Mouse (Mus musculus) limb, embryonic 13.5 days (tissue): ENCODE results near the gene Gm9887. TPM values are rescaled to one million over a fixed set of nuclear protein-coding genes. Genes with fewer than 3 reads are reported as not detected.

ENCODE experiments used
- ATAC-seq: fragments of 200-750 bp; cut with Nextera tagmentation; 2 replicates; pipeline ENCODE4 v1.8.0; 2017; ENCODE audit warnings: low read depth, moderate number of reproducible peaks, moderate TSS enrichment; ENCODE audit not compliant: low FRiP score
- H3K27ac ChIP-seq: fragments of 300-500 bp; sonication (generic); 2 replicates; pipeline ENCODE4 v1.5.1; 2015; ENCODE audit warnings: inconsistent platforms, mild to moderate bottlenecking, moderate library complexity
- H3K27me3 ChIP-seq: fragments of 300-500 bp; sonication (generic); 2 replicates; pipeline ENCODE4 v1.6.1; 2015; ENCODE audit warnings: mild to moderate bottlenecking, inconsistent platforms
- H3K36me3 ChIP-seq: fragments of 300-500 bp; sonication (generic); 2 replicates; pipeline ENCODE4 v1.6.1; 2015; ENCODE audit warnings: inconsistent platforms, mild to moderate bottlenecking, moderate library complexity
- H3K4me1 ChIP-seq: fragments of 300-500 bp; sonication (generic); 2 replicates; pipeline ENCODE4 v1.6.1; 2015; ENCODE audit warnings: inconsistent platforms
- H3K4me2 ChIP-seq: fragments of 300-500 bp; sonication (generic); replicated peaks from 2 replicates; pipeline ENCODE4 v1.6.1; 2015; ENCODE audit warnings: inconsistent platforms, mild to moderate bottlenecking, moderate library complexity
- H3K4me3 ChIP-seq: fragments of 300-500 bp; sonication (generic); 2 replicates; pipeline ENCODE4 v1.5.1; 2015; ENCODE audit warnings: moderate library complexity, mild to moderate bottlenecking, inconsistent platforms
- H3K9ac ChIP-seq: fragments of 300-500 bp; sonication (generic); 2 replicates; pipeline ENCODE4 v1.6.1; 2015; ENCODE audit warnings: mild to moderate bottlenecking, inconsistent platforms
- H3K9me3 ChIP-seq: fragments of 300-500 bp; sonication (generic); 2 replicates; pipeline ENCODE4 v1.6.1; 2016; ENCODE audit warnings: inconsistent platforms
- WGBS: fragments of 180-500 bp; shearing (Covaris S2); methylation state at CpG from one replicate; pipeline ENCODE4 v1.1.7; 2015; 5-methylcytosine and 5-hydroxymethylcytosine counted together
- polyA plus RNA-seq: library from polyadenylated mRNA; unstranded; fragments of >200 nt; fragmentation: Nextera tagmentation; extraction: Ambion mirVana; gene quantifications from 2 replicates; pipeline ENCODE4 v1.2.1, GENCODE M21; 2015

Gene Gm9887
- polyA plus RNA-seq: 1.0 and 1.4 TPM in 2 replicates

- peak; percentile 92 for ATAC-seq
- no peaks in the 10 kb centered on the region for H3K9me3 ChIP-seq
- WGBS: under 1% methylated on average over 95 of the region's 121 CpGs
Observed at GRCm38 (mm10) chr12:69371854-69372671, at the start of gene Gm9887, which contains the start of gene Arf6. TSS of gene Gm9887 (minus strand) at chr12:69372458. TSS of gene Arf6 (plus strand) at chr12:69372150.

GRCm38 (mm10) chr12:69420716-69421115, 48.5 kb upstream of the Gm9887 start:
- no peak for ATAC-seq
- H3K27ac ChIP-seq: no peak overlapping the region
- peaks cover 12% of the 10 kb centered on the region for H3K4me1 ChIP-seq
- no peak overlapping the region for H3K4me2 ChIP-seq
- H3K4me3 ChIP-seq: no peak overlapping the region
- H3K27me3 ChIP-seq: no peaks in the 10 kb centered on the region
- no peak overlapping the region for H3K9ac ChIP-seq
- H3K9me3 ChIP-seq: no peaks in the 10 kb centered on the region
- H3K36me3 ChIP-seq: no peaks in the 10 kb centered on the region
- WGBS: 73% methylated on average over 3 of the region's 3 CpGs

More at GRCm38 (mm10) chr12:69371854-69372671, at the start of gene Gm9887, which contains the start of gene Arf6:
- Histone ChIP-seq H3K27ac (peak within 1 kb of the TSS; percentile 97), H3K9ac (peak within 1 kb of the TSS; percentile 99), H3K27me3 (no peaks in the 10 kb centered on the region), H3K4me3 (peak within 1 kb of the TSS; percentile 99), H3K36me3 (peaks cover 17% of the 10 kb centered on the region), H3K4me1 (peaks cover 26% of the 10 kb centered on the region), H3K4me2 (peak within 1 kb of the TSS; percentile 97)

- no peak for ATAC-seq
- Histone ChIP-seq H3K27me3 (no peaks in the 10 kb centered on the region), H3K27ac (no peak overlapping the region), H3K9ac (no peak overlapping the region), H3K4me3 (no peak overlapping the region), H3K4me2 (no peak overlapping the region), H3K4me1 (peaks cover 4% of the 10 kb centered on the region), H3K9me3 (no peaks in the 10 kb centered on the region), H3K36me3 (no peaks in the 10 kb centered on the region)
- 71% methylated on average over 4 of the region's 4 CpGs for WGBS
Observed at GRCm38 (mm10) chr12:69419606-69420005, 47.3 kb upstream of the Gm9887 start.

GRCm38 (mm10) chr12:69419017-69419605, 46.9 kb upstream of the Gm9887 start:
- Histone ChIP-seq H3K4me2 (no peak overlapping the region), H3K4me3 (no peak overlapping the region), H3K9me3 (no peaks in the 10 kb centered on the region), H3K27me3 (no peaks in the 10 kb centered on the region), H3K36me3 (no peaks in the 10 kb centered on the region), H3K9ac (no peak overlapping the region), H3K4me1 (no peaks in the 10 kb centered on the region), H3K27ac (no peak overlapping the region)
- no peak for ATAC-seq
- WGBS: 76% methylated on average over 14 of the region's 14 CpGs

- WGBS: 91% methylated on average over 13 of the region's 13 CpGs
- Histone ChIP-seq H3K4me1 (no peaks in the 10 kb centered on the region), H3K27ac (no peak overlapping the region)
Observed at GRCm38 (mm10) chr12:69418606-69419005, 46.3 kb upstream of the Gm9887 start.

GRCm38 (mm10) chr12:69417701-69418291, 45.5 kb upstream of the Gm9887 start:
- Histone ChIP-seq H3K4me2 (no peak overlapping the region), H3K36me3 (no peaks in the 10 kb centered on the region), H3K27me3 (no peaks in the 10 kb centered on the region), H3K9ac (no peak overlapping the region), H3K4me1 (no peaks in the 10 kb centered on the region), H3K27ac (no peak overlapping the region), H3K9me3 (no peaks in the 10 kb centered on the region), H3K4me3 (no peak overlapping the region)
- 51% methylated on average over 9 of the region's 9 CpGs for WGBS
- no peak for ATAC-seq

More at GRCm38 (mm10) chr12:69418606-69419005, 46.3 kb upstream of the Gm9887 start:
- no peak overlapping the region for H3K9ac ChIP-seq
- no peak for ATAC-seq
- no peaks in the 10 kb centered on the region for H3K36me3 ChIP-seq
- H3K9me3 ChIP-seq: no peaks in the 10 kb centered on the region
- H3K4me3 ChIP-seq: no peak overlapping the region
- H3K27me3 ChIP-seq: no peaks in the 10 kb centered on the region
- H3K4me2 ChIP-seq: no peak overlapping the region

- no peak overlapping the region for H3K4me2 ChIP-seq
- H3K27me3 ChIP-seq: no peaks in the 10 kb centered on the region
- H3K4me1 ChIP-seq: no peaks in the 10 kb centered on the region; the same call in 1 of the 2 replicates
- 77% methylated on average over 7 of the region's 7 CpGs for WGBS
- no peak for ATAC-seq
- no peak overlapping the region for H3K9ac ChIP-seq
- no peak overlapping the region for H3K27ac ChIP-seq
- H3K36me3 ChIP-seq: no peaks in the 10 kb centered on the region
- H3K9me3 ChIP-seq: no peaks in the 10 kb centered on the region
- H3K4me3 ChIP-seq: no peak overlapping the region
Observed at GRCm38 (mm10) chr12:69416793-69417192, 44.5 kb upstream of the Gm9887 start.

- no peak for ATAC-seq
- Histone ChIP-seq H3K9me3 (no peaks in the 10 kb centered on the region), H3K4me2 (no peak overlapping the region), H3K4me1 (no peaks in the 10 kb centered on the region; the same call in 1 of the 2 replicates), H3K27me3 (no peaks in the 10 kb centered on the region), H3K27ac (no peak overlapping the region), H3K36me3 (no peaks in the 10 kb centered on the region), H3K4me3 (no peak overlapping the region), H3K9ac (no peak overlapping the region)
- 73% methylated on average over 4 of the region's 4 CpGs for WGBS
Observed at GRCm38 (mm10) chr12:69414826-69415572, 42.7 kb upstream of the Gm9887 start.

- H3K27me3 ChIP-seq: no peaks in the 10 kb centered on the region
- no peaks in the 10 kb centered on the region; the same call in 1 of the 2 replicates for H3K4me1 ChIP-seq
- 86% methylated on average over 3 of the region's 3 CpGs for WGBS
- H3K4me2 ChIP-seq: no peak overlapping the region
- no peak for ATAC-seq
- H3K4me3 ChIP-seq: no peak overlapping the region
- no peak overlapping the region for H3K27ac ChIP-seq
- H3K36me3 ChIP-seq: no peaks in the 10 kb centered on the region
- H3K9me3 ChIP-seq: no peaks in the 10 kb centered on the region
- H3K9ac ChIP-seq: no peak overlapping the region
Observed at GRCm38 (mm10) chr12:69413303-69413702, 41.0 kb upstream of the Gm9887 start.

- Histone ChIP-seq H3K4me3 (no peak overlapping the region), H3K27me3 (no peaks in the 10 kb centered on the region), H3K9ac (no peak overlapping the region), H3K36me3 (no peaks in the 10 kb centered on the region), H3K9me3 (no peaks in the 10 kb centered on the region), H3K4me2 (no peak overlapping the region), H3K4me1 (no peaks in the 10 kb centered on the region; the same call in 1 of the 2 replicates), H3K27ac (no peak overlapping the region)
- WGBS: 25% methylated on average over 4 of the region's 4 CpGs
- ATAC-seq: no peak
Observed at GRCm38 (mm10) chr12:69411936-69412335, 39.7 kb upstream of the Gm9887 start.

- whole genome bisulfite sequencing: 67% methylated on average over 5 of the region's 5 CpGs
- no peak overlapping the region for H3K27ac ChIP-seq
- H3K4me3 ChIP-seq: no peak overlapping the region
- H3K4me1 ChIP-seq: no peaks in the 10 kb centered on the region; the same call in 1 of the 2 replicates
- ATAC-seq: no peak
- H3K36me3 ChIP-seq: no peaks in the 10 kb centered on the region
- H3K27me3 ChIP-seq: no peaks in the 10 kb centered on the region
- H3K9ac ChIP-seq: no peak overlapping the region
- H3K4me2 ChIP-seq: no peak overlapping the region
- H3K9me3 ChIP-seq: no peaks in the 10 kb centered on the region
Observed at GRCm38 (mm10) chr12:69410767-69411166, 38.5 kb upstream of the Gm9887 start.
